Mouse (Mus musculus) lung, postnatal 0 days (tissue): Measurements from ENCODE around the gene Dnaaf2.

ENCODE experiments used
- CTCF ChIP-seq: IDR thresholded peaks from 2 replicates; pipeline ENCODE4 v1.5.1; 2016; ENCODE audit warnings: antibody characterized with exemption, mild to moderate bottlenecking
- EP300 ChIP-seq: IDR thresholded peaks from 2 replicates; pipeline ENCODE4 v1.6.1; 2016; ENCODE audit warnings: antibody characterized with exemption, mild to moderate bottlenecking, control low read depth

DNA sequence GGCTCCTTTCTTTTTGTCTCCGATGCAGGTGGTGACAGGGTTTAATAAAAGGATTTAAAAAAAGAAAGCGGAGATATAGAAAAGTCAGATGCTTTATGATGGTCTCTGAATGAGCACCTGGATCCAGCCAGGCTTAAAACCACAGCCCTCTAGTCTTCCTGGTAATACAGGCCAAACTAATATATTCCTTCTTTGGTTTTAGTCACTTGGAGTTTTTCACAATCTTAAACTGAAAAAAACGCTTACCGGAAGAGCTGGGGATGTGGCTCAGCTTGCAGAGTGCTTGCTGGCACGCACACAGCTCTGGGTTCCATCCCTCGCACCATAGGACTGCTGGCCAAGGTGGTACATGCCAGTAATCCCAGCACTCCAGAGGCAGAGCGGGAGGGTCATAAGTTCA lies 18.4 kb upstream of the Dnaaf2 start:
- TF ChIP-seq EP300, result no peak
- TF ChIP-seq CTCF, result no peak
